Mouse (Mus musculus): Measurements from ENCODE around the gene Zfp72. TPM values are rescaled to one million over a fixed set of nuclear protein-coding genes. Genes with fewer than 3 reads are reported as not detected.

Gene Zfp72
- total and polyA plus RNA-seq, 3 experiments, result 0.39 to 2.9 (median 2.5) TPM

GRCm38 (mm10) chr13:74350435-74350906, 40.2 kb downstream of the Zfp72 start:
- H3K79me2 ChIP-seq (replicated peaks; ENCODE audit: control insufficient read depth, insufficient read depth, low read length), result no peaks in the 10 kb centered on the region; the same call in 1 of the 2 replicates
- TF ChIP-seq POLR2A (IDR thresholded peaks at IDR 0.05; ENCODE audit: insufficient read depth, low read depth, low read length), result no peak
- no peak for TF ChIP-seq CTCF (IDR thresholded peaks at IDR 0.05)
- H3K27ac ChIP-seq, result peak overlapping the region; percentile 98
- peak overlapping the region; percentile 72 for H3K9ac ChIP-seq (ENCODE audit: low read depth, low read length)
- no peak for DNase-seq
- intact Hi-C loops (cut with DNase I), result loop anchor here (10.0 kb wide), 1 partner anchor 114 kb away; no protein-coding TSS in a partner anchor
- peak overlapping the region; percentile 79 for H3K4me3 ChIP-seq
- WGBS, result 1% methylated on average over 15 of the region's 15 CpGs
- H3K4me1 ChIP-seq (ENCODE audit: control insufficient read depth, insufficient read depth, low read length), result no peaks in the 10 kb centered on the region; the same call in 1 of the 2 replicates
- no peaks in the 10 kb centered on the region for H3K27me3 ChIP-seq (ENCODE audit: control insufficient read depth, insufficient read depth, low read length)
- H3K36me3 ChIP-seq (ENCODE audit: control insufficient read depth, insufficient read depth, low read length), result peaks cover 22% of the 10 kb centered on the region

DNA sequence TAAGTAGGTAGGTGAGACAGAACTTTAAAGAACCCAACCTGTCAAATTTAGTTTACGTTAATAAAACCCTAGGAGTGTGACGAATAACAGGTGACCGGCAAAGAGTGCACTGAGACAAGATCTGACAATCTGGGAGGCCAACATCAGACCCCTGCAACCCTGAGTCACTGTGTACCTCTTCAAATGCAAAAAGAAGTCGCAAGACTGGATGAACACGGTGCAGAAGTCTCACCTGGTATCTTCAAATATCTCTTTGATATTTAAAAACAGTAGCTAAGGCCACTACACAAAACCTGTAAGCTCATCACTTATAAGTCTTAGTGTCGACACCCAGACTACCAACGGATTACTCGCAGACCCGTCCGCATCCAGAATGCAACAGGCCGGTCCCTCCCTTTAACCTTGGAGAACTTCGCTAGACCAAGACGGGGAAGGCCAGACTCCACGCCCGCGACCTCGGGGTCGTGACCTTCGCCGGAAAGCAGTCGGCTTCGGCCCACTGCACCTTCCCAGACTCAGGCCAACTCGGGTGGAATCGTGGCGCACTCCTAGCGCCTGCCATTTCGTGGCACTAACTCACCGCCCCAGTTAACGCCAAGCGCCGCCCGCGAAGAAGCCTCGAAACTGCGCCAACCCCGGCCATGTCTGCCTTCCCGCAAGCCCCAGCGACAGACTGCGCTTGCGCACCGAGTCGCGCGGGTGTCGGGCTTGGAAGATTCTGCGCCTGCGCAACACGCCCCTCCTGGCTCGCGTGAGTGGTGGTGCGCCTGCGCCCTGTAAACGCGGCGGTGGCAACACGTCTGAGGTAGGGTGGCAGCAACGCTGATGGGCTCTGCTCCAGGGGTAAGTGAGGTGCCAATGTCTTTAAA, 40.8 kb downstream of the Zfp72 start, which contains the start of the genes Sdha and Ccdc127:
TSS of gene Sdha (minus strand) at position 715 of the 869 bp plus-strand sequence.
TSS of gene Ccdc127 (plus strand) at position 744 of the 869 bp plus-strand sequence.
- under 1% methylated on average over 57 of the region's 57 CpGs for WGBS
- Histone ChIP-seq H3K4me1 (ENCODE audit: control insufficient read depth, insufficient read depth, low read length) (no peaks in the 10 kb centered on the region; the same call in 1 of the 2 replicates), H3K79me2 (replicated peaks; ENCODE audit: control insufficient read depth, insufficient read depth, low read length) (no peaks in the 10 kb centered on the region; the same call in 1 of the 2 replicates), H3K9ac (ENCODE audit: low read depth, low read length) (peak within 1 kb of the TSS; percentile 92), H3K36me3 (ENCODE audit: control insufficient read depth, insufficient read depth, low read length) (peaks cover 28% of the 10 kb centered on the region), H3K27ac (peak within 1 kb of the TSS; percentile 98), H3K27me3 (ENCODE audit: control insufficient read depth, insufficient read depth, low read length) (no peaks in the 10 kb centered on the region), H3K4me3 (peak within 1 kb of the TSS; percentile 79)
- intact Hi-C loops (cut with DNase I), result loop anchor here (5.0 to 10.0 kb wide), 2 partner anchors 115 to 173 kb away; no protein-coding TSS in a partner anchor
- 0 out of 2 replicates have a peak, but pooled peaks have one; percentile 20 for TF ChIP-seq CTCF (IDR thresholded peaks at IDR 0.05)
- no peak for TF ChIP-seq EP300 (IDR thresholded peaks at IDR 0.05; ENCODE audit: insufficient read depth, low read depth, low read length)
- peak; percentile 97 for TF ChIP-seq POLR2A (IDR thresholded peaks at IDR 0.05; ENCODE audit: insufficient read depth, low read depth, low read length)
- DNase-seq, result peak; percentile 96 to 98

DNA sequence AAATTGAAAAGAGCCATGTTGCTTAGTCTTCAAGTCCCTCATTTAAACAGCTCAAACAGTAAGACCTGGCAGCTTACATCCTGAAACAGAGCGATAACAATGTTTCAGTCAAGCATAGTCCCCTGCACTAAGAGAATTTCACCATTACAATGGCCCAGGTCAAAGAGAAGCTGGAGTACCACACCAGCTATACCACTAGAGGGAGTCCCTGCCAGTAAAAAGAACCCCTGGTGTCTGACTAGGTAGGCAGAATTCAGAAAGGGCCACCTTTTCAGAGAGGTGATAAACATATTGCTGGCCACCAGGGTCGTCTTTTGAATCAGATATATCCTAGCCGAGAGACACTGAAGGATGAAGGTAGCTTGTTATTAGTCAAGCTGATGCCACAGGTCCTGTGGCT, 49.6 kb downstream of the Zfp72 start:
- H3K27me3 ChIP-seq (ENCODE audit: control insufficient read depth, insufficient read depth, low read length), result no peaks in the 10 kb centered on the region
- TF ChIP-seq EP300 (IDR thresholded peaks at IDR 0.05; ENCODE audit: insufficient read depth, low read depth, low read length) (no peak), CTCF (IDR thresholded peaks at IDR 0.05) (peak; percentile 80)
- no peak overlapping the region for H3K4me3 ChIP-seq
- H3K4me1 ChIP-seq (ENCODE audit: control insufficient read depth, insufficient read depth, low read length), result no peaks in the 10 kb centered on the region; the same call in 1 of the 2 replicates
- intact Hi-C loops (cut with DNase I), result loop anchor here (2.0 kb wide), 1 partner anchor 194 kb away; no protein-coding TSS in a partner anchor
- no peak for DNase-seq
- H3K36me3 ChIP-seq (ENCODE audit: control insufficient read depth, insufficient read depth, low read length), result peaks cover 33% of the 10 kb centered on the region
- no peaks in the 10 kb centered on the region; the same call in 1 of the 2 replicates for H3K79me2 ChIP-seq (replicated peaks; ENCODE audit: control insufficient read depth, insufficient read depth, low read length)
- no peak overlapping the region for H3K9ac ChIP-seq (ENCODE audit: low read depth, low read length)
- H3K27ac ChIP-seq, result no peak overlapping the region
- WGBS, result 45% methylated on average over 3 of the region's 3 CpGs

- no peak overlapping the region for H3K27ac ChIP-seq
- no peaks in the 10 kb centered on the region for H3K4me1 ChIP-seq (ENCODE audit: control insufficient read depth, insufficient read depth, low read length)
- no peak overlapping the region for H3K4me3 ChIP-seq
- no peak for DNase-seq
- H3K79me2 ChIP-seq (replicated peaks; ENCODE audit: control insufficient read depth, insufficient read depth, low read length), result no peaks in the 10 kb centered on the region
- intact Hi-C loops (cut with DNase I), result no loop called here
- H3K27me3 ChIP-seq (ENCODE audit: control insufficient read depth, insufficient read depth, low read length), result no peaks in the 10 kb centered on the region
- H3K36me3 ChIP-seq (ENCODE audit: control insufficient read depth, insufficient read depth, low read length), result peaks cover 10% of the 10 kb centered on the region
- H3K9ac ChIP-seq (ENCODE audit: low read depth, low read length), result no peak overlapping the region
- TF ChIP-seq EP300 (IDR thresholded peaks at IDR 0.05; ENCODE audit: insufficient read depth, low read depth, low read length), result no peak
- TF ChIP-seq CTCF (IDR thresholded peaks at IDR 0.05), result no peak
- TF ChIP-seq POLR2A (IDR thresholded peaks at IDR 0.05; ENCODE audit: insufficient read depth, low read depth, low read length), result no peak
Measured at GRCm38 (mm10) chr13:74329321-74329720, 61.3 kb downstream of the Zfp72 start.

Small RNA genes within 50 kb of the gene (microRNA-seq; reads per million reads assigned to microRNA genes)
- gene Mir692-3, result 0 reads per million in 2 experiments

Other genes with a start within 250 kb of the Zfp72 start
- gene Exoc3, start 182.1 kb downstream of the Zfp72 start, total RNA-seq (2021), result 10 to 100 TPM; 47.5 to 54.1 TPM
- gene Exoc3, start 182.1 kb downstream of the Zfp72 start, polyA plus RNA-seq (2012; rRNA removed), result 51.2 and 69.8 TPM in 2 replicates
- gene Ahrr, start 98.5 kb downstream of the Zfp72 start, total RNA-seq (2021), result under 1 TPM; 0.89 to 0.91 TPM
- gene Ahrr, start 98.5 kb downstream of the Zfp72 start, polyA plus RNA-seq (2012; rRNA removed), result 1.2 and 2.7 TPM in 2 replicates
- 10 to 100 TPM; 40.2 to 43.5 TPM for gene Pdcd6, start 73.3 kb downstream of the Zfp72 start, total RNA-seq (2021)
- 51.0 and 84.2 TPM in 2 replicates for gene Pdcd6, start 73.3 kb downstream of the Zfp72 start, polyA plus RNA-seq (2012; rRNA removed)
- gene Sdha, start 40.6 kb downstream of the Zfp72 start, total RNA-seq (2021), result 1,000 to 10,000 TPM; 1,363 to 1,571 TPM
- gene Sdha, start 40.6 kb downstream of the Zfp72 start, polyA plus RNA-seq (2012; rRNA removed), result 687 and 1,076 TPM in 2 replicates
- 10 to 100 TPM; 51.3 to 53.5 TPM for gene Ccdc127, start 40.5 kb downstream of the Zfp72 start, total RNA-seq (2021)
- gene Ccdc127, start 40.5 kb downstream of the Zfp72 start, polyA plus RNA-seq (2012; rRNA removed), result 5.5 and 7.5 TPM in 2 replicates
- 10 to 100 TPM; 69.4 to 75.1 TPM for gene Lrrc14b, start 26.8 kb downstream of the Zfp72 start, total RNA-seq (2021)
- gene Lrrc14b, start 26.8 kb downstream of the Zfp72 start, polyA plus RNA-seq (2012; rRNA removed), result 99.4 and 167 TPM in 2 replicates
- 100 to 1,000 TPM; 277 to 342 TPM for gene Ftl1-ps1, start 8.9 kb upstream of the Zfp72 start, total RNA-seq (2021)
- gene Ftl1-ps1, start 8.9 kb upstream of the Zfp72 start, polyA plus RNA-seq (2012; rRNA removed), result 12.6 and 14.6 TPM in 2 replicates
- gene Zfp825, start 103.2 kb upstream of the Zfp72 start, total RNA-seq (2021), result 1 to 10 TPM; 5.2 to 5.6 TPM
- gene Zfp825, start 103.2 kb upstream of the Zfp72 start, polyA plus RNA-seq (2012; rRNA removed), result 2.1 and 4.3 TPM in 2 replicates
- 10 to 100 TPM; 40.1 to 51.1 TPM for gene Erap1, start 248.7 kb upstream of the Zfp72 start, total RNA-seq (2021)
- 10.6 and 39.8 TPM in 2 replicates for gene Erap1, start 248.7 kb upstream of the Zfp72 start, polyA plus RNA-seq (2012; rRNA removed)

Measured in heart, adult 2 months (tissue).